Mouse (Mus musculus) neural tube, postnatal 0 days (tissue): Measurements from ENCODE around the gene Serpinb5. TPM values are rescaled to one million over a fixed set of nuclear protein-coding genes. Genes with fewer than 3 reads are reported as not detected.

Experiments
- polyA plus RNA-seq: library from polyadenylated mRNA; unstranded; fragments of >200 nt; fragmentation: Nextera tagmentation; extraction: Ambion mirVana; gene quantifications from 2 replicates; pipeline ENCODE4 v1.2.1, GENCODE M21; 2015

Serpinb5 gene
- 0.15 and 0.61 TPM in 2 replicates for polyA plus RNA-seq

DNA sequence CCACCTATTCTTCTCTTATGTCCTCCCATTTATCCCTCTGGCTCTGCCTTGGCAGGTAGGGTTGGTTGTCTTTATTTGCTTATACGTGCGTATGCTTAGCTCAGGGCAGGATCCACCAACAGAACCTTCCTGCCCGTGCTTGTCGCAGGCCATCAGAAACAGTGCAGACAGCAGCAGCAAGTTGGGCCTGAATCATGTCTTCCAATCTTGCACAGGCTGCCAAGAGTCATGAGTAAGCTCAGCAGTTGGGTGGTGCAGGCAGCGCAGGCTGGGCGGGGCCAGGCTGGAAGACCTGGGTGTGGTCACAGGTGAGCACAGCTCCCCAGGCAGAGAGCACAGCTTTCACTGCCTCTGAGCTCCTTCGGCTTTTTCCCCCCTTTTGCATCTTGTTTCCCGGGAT is at the start of gene Serpinb5:
TSS of gene Serpinb5 (plus strand) at position 327 of the 400 bp plus-strand sequence.

Other genes with a start within 250 kb of the Serpinb5 start
- 12.8 and 15.1 TPM in 2 replicates for gene Bcl2, start 146.9 kb upstream of the Serpinb5 start, polyA plus RNA-seq
- 12.3 and 14.1 TPM in 2 replicates for gene Kdsr, start 101.4 kb upstream of the Serpinb5 start, polyA plus RNA-seq
- 21.8 and 23.4 TPM in 2 replicates for gene Vps4b, start 64.4 kb upstream of the Serpinb5 start, polyA plus RNA-seq
- gene Serpinb12, start 73.3 kb downstream of the Serpinb5 start, polyA plus RNA-seq = 0.21 and 0.42 TPM in 2 replicates
- gene Serpinb13, start 119.8 kb downstream of the Serpinb5 start, polyA plus RNA-seq = not detected in 2 replicates
- gene Serpinb3a, start 191.1 kb downstream of the Serpinb5 start, polyA plus RNA-seq = not detected in 2 replicates
- gene Serpinb3d, start 222.3 kb downstream of the Serpinb5 start, polyA plus RNA-seq = not detected in 2 replicates